Mouse (Mus musculus) T-helper 17 cell (primary cell): ENCODE measurements around the gene Nek8.

Source experiments
- in situ Hi-C, 2 experiments: fragments of 300-600 bp; cut with MboI, MseI; formaldehyde crosslinking; loops; 1 replicate in 1 of 2; 2 replicates in 1 of 2; pipeline ENCODE4 v1.15.1; 2025; ENCODE audit warnings: high pct_unique_total_duplicates in 2 of 2

Gene Nek8

DNA sequence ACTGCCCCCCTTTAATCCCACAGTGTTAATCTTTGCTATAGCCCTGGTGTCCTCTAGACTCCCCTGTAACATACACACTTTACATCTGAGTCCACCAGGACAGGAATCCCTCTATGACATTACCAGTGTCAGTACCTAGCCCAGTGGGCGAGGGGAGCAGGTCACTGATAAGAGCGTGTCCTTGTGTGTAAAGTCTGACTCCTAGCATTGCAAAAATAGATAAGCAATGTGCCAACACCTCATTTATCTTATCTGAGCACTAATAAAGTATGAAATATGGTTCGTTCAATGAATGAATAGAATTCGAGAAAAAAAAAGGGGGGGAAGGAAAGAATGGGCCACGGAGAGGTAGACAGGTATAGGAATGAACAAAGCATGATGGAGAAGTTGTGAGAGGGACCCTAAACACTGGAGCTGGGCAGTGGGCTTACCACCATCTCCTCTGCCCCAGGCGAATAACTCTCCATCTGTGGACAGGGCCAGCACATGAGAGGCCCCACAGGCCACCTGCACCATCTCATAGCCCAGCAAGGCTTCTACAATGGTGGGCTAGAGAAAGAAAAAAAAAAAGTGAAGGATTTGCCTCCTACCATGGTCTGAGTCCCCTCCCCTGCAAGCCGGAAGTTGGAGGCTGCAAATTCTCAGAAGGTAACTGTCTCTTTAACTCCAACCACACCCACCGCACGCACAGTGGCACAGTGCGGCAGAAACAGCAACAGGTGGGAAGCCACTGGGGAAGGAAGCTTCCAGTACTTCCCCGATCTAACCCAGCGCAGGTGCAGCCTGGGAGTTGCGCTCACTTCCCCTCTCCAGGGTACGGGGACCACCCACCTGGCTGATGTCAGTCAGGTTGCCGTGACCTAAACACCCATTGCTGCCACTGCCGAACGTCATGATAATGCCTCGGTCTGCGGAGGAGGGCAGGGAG is 7.7 kb downstream of the Nek8 start:
- in situ Hi-C loops, result loop anchor here in 1 of 2 experiments (5.0 kb wide), 1 partner anchor 87 kb away; the partner anchor contains the start of gene Eral1

DNA sequence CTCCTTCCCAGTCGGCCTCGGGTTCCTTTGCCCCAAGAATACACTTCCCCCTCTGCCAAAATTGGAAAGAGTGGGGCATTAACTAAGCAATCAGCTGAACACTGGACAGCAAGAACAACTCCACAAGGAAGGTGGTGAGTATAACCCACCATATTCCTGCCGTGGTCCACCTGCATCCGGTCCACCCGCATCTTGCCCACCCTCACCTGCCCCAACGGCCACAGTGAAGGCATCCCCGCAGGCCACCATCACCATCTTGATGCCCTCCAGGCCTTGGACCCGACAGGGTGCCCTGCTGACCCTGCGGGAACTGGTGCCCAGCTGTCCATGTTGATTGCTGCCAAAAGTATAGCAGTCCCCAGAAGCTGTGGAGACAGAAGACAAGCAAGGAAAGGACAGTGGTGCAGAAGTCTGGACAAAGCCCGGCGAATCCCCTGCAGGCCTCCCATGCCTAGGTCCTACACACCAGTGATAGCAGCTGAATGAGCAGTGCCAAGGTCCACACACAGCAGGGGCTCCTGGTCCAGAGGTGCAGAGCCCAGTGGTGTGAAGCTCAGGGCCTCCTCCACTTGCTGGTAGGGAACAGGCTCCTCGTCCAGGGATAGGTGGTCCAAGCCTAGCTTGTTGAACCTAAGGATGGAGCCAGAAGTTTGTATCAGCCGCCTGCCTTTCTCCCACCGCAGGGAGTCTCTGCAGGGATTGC is 9.1 kb downstream of the Nek8 start:
- in situ Hi-C loops, result loop anchor here in 1 of 2 experiments (5.0 kb wide), 1 partner anchor 85 kb away; the partner anchor contains the start of gene Eral1

DNA sequence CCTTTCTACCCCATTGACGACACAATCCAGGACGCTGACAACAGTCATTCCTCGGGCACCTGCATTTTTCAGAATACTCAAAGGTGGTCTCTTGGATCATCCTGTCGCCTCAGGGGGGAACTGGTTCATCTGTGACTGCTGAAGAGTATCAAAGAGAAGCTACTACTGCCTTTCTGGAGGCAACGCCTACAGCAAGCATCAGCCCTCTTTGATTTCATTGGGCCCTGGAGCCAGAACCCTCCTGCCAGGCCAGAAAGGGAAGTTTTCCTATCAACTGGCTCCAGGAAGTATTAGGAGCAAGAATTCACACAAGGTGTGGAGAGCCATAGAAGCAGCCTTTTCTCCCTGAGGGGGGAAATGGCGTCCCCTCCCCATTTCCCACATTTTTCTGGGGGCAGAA is 9.8 kb downstream of the Nek8 start:
- in situ Hi-C loops, result loop anchor here in 1 of 2 experiments (5.0 kb wide), 1 partner anchor 84 kb away; the partner anchor contains the start of gene Eral1

DNA sequence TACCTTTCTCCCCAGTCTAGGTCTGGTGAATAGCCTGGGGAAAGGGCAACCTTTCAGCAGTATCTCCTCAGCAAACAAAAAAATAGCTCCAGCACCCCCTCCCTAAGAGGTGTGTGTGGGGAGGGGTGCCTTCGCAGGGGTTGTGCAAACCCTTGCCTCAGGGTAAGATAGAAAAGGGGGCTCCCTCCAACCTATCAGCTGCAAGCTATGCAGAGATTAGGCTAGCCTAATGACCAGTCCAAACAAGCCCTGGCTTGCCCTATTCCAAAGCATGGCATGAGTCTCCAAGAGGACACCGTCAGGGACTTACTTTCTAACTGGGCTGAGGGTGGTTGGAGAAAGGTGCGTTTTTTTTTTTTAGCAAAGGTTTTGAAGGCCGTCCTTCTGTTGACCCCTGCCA is 10.3 kb downstream of the Nek8 start:
- in situ Hi-C loops, result loop anchor here in 1 of 2 experiments (5.0 kb wide), 1 partner anchor 84 kb away; the partner anchor contains the start of gene Eral1

DNA sequence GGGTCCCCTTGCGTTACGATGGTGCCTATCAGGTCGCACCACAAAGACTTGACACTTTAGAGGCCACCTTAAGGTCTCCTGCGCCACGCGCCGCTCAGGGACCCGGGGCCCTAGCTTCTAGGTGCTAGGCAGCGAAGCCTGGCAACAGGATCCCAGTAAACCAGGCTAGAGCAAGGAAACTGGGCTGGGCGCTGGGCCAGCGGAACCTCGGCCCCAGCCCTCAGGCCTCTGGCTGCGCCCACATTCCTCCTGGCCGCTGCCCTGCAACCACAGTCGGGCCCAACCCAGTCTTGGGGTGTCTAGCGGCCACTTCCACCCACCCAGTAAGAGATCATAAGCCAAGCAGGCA is 10.7 kb downstream of the Nek8 start:
- in situ Hi-C loops, result loop anchor here in 1 of 2 experiments (5.0 kb wide), 1 partner anchor 83 kb away; the partner anchor contains the start of gene Eral1

DNA sequence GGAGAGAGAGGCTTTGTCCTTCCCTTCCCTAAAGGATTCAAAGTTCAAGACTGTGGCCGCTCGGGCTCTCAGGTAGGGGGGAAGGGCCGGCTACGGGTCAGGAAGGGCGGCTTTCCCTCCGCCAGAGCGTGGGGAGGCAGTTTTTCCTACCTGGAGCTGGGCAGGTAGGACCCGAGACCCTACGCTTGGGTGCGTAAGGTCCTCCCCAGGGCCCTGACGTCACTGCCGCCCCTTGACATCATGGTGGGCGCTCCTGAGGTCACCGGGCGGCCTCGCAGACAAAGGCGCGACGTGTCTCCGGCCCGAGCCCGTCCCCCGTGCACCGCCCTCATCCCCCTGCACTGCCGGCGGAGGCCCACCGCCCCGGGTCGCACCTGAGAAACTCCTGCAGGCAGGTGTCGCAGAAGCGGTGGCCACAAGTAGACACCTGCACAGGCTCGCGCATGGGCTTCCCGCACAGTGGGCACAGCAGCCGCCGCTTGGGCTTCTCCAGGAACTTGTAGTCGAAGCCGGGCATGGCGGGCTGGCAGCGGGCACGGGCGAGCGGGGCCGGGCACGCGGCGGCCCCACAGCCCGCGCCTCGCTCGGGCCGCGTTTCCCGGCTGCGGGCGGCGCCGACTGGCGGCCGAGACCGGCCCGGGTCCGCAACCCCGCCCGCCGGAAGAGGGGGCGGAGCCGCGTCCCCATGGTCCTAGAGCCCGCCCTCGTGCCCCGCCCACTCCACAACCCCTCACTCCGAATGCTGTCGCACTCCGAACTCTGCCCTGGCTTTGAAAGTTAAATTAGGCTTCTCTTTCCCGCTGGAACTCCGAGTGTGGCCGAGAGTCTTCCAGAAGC is 11.3 kb downstream of the Nek8 start, which contains the start of gene Traf4:
TSS of gene Traf4 (minus strand) at position 666 of the 837 bp plus-strand sequence.
- in situ Hi-C loops, result loop anchor here in 1 of 2 experiments (5.0 kb wide), 1 partner anchor 83 kb away; the partner anchor contains the start of gene Eral1

DNA sequence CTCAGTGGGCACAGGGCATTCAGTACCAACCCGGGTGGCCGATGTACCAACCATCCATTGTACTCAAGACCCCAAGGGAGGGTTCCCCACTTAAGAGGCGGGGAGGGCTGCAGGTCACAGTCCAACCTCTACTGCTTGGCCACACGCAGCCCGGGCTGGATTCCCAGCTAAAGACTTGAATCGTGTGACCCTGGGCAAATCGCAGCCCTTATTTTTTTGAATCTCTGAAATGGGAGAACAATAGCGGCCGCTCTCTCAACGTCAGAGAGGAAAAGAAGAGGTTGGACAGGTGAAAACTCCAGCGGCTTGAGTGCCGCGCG is 11.9 kb downstream of the Nek8 start:
- in situ Hi-C loops, result no loop called here

DNA sequence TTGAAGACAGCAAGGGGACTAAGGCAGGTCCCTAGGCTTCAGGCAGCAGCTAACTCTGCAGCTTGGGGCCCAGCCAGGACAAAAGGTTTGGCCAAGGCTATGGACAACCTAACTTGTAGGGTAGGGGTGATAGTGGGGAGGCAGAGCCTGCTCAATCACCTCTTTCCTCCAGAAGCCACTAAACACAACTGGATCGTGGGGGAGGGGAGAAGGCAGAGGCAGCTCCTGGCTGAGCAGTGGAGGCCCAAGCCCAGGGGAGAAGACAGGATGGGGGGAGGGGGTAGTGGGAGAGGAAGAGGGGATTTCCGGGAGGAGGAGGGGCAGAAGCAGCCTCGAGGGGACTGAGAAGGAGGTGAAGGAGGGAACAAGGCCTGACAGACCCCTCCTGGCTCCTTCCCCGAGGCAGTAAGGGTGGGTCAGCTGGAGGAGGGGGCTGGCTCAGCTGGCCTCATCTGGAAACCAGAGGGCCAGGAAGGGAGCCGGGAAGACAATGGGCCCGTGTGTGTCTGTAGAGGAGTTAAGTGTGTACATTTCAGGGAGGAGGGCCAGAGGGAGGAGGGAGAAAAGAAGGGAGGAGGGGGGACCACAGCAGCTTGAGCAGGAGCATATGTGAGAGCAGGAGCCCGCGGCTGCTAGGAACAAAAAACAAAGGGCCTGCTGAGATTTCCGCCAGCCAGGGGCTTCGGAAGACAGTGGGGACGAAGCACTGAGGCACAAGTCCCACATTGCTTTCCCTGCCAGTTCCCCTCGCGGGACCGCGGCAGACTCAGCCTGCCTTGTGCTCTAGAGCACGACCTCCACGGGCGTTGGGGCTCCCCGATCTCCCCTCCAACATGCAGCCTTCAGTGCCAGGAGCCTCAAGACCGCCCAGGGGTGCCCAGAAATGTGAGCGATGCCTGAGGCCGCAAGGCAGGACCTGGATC is 12.5 kb downstream of the Nek8 start:
- in situ Hi-C loops, result no loop called here

DNA sequence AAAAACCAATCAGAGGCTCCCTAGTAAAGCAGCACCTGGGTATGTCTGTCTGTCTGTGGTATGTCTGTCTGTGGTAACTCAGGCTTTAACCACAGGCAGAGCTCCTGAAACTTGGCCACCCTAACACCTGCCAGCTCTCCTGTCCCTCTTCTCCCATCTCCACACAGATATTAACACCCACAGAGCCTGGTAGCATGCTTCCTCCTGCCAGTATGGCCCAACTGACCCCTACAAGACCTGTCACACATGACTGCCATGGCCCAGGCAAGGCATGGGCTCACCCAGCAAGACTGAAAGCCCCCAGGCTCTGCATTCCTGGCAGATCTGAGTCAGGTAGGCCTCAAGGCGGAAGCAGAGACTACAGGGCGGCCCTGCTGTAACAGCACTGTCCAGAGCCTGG is 13.4 kb downstream of the Nek8 start:
- in situ Hi-C loops, result no loop called here

DNA sequence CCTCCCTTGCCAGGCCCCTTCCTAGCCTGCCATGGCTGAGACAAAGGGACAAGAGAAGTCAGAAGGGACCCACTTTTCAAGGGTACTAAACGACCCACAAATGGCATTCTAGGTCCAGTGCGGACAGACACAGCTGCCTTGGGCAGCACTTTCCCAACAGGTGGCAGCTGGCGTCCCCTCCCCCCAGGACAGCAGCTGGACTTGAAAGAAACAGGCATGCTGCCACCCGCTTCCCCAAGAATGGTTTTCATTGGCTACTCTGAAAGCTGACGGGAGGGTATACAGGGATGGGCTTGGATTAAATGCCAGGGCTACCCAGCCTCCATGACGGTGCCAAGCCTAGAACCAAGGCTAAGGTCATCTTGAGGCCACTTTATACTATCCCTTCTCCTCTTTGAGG is 14.0 kb downstream of the Nek8 start:
- in situ Hi-C loops, result no loop called here

DNA sequence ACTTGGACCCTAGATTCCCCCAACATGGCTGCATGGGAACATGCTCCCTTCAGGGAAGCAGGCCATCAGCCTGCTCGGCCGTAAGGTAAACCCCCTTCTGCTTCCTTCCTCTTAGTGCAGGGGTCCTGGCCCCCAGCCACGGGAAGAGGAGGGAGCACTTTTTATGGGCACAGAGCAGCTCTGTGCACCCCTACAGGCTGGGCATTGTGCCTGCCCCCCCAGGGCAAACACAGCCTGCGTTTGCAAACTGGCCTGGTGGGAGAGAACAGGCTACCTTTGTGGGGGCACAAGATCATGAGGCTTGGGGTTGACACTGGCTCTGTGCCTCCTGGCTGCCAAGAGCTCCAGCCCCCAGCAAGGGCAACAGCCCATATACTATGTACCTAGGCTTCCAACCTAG is 14.5 kb downstream of the Nek8 start:
- in situ Hi-C loops, result no loop called here

DNA sequence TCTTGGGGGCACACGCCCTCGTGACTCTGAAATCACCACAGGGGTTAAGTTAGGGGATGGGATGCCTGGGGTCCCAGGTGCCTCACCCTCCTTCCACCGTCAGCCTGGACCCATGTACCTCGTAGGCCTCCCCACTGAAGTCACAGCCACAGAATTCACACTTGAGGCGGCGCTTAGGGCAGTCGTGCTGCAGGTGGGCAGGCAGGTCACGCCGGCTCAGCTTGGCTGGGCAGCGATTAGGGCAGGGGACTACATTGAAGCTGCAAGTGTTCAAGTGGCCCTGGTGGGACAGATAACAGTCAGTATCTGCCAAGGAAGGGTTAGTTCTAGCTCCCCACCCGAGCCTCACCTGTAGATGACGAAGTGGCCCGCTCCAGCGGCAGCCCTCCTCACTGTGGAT is 15.3 kb downstream of the Nek8 start:
- in situ Hi-C loops, result no loop called here

DNA sequence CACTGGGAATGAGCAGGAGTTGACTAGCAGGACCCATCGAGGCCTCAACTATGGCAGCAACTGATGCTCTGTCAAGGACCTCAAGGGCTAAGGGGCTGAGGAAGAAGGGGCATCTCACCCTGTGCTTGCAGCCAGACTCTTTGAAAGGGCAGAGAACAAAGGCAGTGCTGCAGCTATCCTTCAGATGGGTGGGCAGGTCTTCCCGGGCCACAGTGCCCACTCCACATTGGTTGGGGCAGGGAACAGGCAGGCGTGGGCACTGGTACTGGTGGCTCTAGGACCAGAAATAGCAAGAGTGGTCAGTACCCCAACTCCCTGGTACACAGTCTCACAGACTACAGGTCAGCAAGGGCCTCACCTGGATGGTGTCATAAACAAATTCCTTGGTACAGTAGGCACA is 15.8 kb downstream of the Nek8 start:
- in situ Hi-C loops, result no loop called here

DNA sequence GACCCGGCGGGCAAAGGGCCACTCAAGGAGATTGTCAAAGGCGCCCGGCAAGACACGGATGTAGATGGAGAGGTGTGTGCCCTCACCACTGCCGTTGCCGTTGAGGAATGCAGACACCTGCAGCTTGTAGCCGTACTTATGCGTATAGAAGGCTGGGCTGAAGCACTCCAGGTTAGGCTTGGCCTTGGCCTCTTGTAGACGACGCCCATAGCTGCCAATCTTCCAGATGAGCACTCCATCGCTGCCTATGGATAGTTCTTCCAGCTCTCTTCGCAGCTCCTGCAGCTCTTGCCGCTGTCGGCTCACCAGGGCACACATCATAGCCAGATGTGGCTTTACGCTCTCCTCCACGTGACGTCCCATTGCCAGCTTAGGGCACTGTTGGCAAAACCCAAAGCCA is 16.3 kb downstream of the Nek8 start:
- in situ Hi-C loops, result no loop called here

DNA sequence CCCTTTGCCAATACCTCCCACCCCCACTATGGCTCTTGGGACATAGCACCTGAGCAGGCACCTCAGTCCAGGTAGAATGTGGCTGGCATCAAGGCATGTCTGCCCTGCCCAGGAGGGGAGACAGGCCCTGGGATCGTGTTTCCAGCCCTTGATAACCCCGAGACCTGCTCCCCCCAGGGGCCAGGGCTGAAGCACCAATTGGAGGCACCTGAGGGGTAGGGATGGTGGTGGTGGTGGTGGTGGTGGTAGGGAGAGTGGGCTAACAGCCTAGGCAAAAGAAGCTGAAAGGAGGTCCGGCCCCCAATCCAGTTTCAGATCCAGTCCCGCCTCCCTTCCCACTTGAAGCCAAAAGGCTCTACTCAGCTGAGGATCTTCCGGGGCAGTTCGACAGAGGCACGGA is 16.9 kb downstream of the Nek8 start:
- in situ Hi-C loops, result no loop called here

DNA sequence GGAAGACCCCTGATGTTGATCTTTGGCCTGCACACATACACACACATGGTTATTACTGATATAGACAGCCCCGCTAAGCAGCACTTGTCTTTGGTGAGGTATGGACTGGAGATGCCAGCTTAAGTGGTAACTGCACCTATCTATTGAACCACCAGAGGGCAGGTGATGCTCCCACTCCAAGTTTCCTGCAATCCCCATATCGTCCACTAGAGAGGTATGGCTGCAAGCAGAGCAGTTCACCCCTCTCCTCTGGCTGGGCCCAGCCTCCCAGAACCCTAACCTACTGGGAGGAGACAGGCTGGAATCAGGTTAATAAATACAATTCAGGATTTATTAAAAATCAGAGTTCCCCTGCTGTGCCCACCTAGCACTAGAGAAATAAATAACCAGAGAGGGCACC is 17.4 kb downstream of the Nek8 start:
- in situ Hi-C loops, result no loop called here

DNA sequence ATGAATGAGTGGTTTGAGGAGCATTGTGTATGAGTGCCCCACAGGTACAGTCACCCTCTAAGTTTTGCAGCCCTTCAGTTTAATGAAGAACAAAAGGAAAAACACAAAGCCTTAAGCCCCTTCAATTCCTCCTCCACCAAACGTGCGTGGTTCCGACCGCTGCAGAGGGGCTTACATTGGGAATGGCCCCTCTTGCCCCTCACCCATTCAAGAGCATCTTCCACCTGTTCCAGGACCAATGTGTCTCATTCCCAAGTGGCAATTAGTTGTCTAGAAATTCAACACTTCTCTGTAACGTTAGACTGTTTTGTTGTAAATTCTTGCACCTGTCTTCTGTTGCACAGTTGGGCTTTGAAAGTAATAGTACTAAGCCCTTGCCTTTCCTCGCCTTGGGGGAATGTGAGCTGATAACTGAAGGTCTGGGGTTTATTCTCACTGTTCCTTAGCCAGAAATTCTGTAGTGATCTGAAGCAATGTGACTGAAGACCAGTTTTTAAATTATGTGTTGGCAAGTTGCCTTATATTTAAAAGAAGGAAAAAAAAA is 20.2 kb downstream of the Nek8 start:
- in situ Hi-C loops, result no loop called here

DNA sequence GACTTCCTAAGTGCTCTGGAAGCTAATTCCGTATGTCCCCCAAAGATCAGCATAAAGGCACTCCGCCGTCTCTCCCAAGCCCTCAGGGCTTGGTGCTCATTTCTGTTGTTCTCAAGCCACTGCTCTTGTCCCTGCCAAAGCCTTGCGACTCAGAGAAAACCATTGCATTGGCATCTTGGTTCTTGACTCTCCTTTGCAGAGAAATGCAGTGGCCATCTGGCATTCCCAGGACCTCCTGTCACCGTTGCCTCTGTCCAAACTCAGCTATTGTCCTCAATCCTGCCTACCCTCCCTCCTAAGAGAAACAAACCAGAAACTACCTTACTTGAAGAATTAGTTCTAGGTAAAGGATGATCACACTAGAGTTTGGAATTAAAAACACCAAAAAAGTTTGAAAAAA is 20.8 kb downstream of the Nek8 start:
- in situ Hi-C loops, result no loop called here

DNA sequence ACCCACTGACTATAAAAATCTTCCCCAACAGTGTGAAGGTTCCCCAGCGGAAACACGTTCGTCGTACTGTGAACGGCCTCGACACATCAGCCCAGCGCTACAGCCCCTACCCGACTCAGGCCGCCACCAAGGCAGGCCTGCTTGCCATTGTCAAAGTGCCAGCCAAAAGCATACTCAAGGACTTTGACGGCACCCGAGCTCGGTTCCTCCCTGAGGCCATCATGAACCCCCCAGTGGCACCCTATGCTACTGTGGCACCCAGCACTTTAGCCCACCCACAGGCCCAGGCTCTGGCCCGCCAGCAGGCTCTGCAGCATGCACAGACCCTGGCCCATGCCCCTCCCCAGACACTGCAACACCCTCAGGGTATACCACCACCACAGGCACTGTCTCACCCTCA is 22.7 kb downstream of the Nek8 start:
- in situ Hi-C loops, result no loop called here
